In the genomic region with DNA sequence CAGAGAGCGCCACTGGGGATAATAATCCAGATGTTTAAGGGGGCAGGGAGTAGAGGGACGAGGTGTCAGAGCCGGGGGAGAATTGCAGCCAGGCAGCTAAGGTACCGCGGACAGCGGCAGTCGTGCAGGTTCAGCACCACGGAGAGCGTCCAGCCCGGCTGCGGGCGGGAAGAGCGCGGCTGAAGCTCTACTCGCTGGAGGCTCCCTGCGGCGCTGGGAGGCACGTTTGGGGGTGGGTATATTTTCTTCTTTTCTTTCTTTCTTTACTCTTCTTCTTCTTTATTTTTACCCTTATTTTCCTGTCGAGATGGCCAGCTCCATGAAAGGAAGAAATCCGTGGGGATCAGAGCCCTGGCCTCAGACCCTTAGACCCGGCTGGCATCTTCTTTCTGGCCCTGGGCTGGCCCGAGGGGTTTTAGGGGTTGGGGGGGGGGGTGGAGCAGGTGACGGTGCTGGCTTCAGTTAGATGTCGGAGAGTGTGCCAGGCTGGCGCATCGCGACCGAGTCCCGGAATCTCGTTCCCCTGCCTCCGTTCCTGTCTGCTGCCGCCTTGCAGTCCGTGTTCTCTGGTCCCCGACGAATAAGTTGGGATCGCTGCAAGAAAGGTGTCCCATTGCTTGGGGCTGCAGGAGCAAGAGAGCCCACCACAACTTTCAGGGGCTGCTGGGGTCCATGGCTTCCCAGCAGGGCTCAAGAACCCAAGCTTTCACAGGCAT, we compare ENCODE assay signal across 9 mouse cellular contexts. TPM values are rescaled to one million over a fixed set of nuclear protein-coding genes. Genes with fewer than 3 reads are reported as not detected.
A peak's percentile ranks its signal among the peaks of the same experiment; 100 is the strongest.
DNase-seq lines count a peak whose midpoint lies in the region; ATAC-seq and TF ChIP-seq lines count a peak whose summit lies in the region.
"Had no signal": no experiment of that assay in that cellular context is flagged by ENCODE, and none has a peak within 500 bp of the region (broad histone marks: within the 10 kb centered on the region; RNA-seq: fewer than 3 reads in every experiment).

A gene (minus strand): TSS at position 391 of the 716 bp plus-strand sequence.

- no peak within 1 kb of the TSS for H3K27ac ChIP-seq in embryonic facial prominence, embryonic 14.5 days (replicated peaks; ENCODE audit: low read depth, low read length)
- no peak within 1 kb of the TSS for H3K27ac ChIP-seq in heart, embryonic 13.5 days (replicated peaks)
- no peak within 1 kb of the TSS for H3K27ac ChIP-seq in lung, postnatal 0 days (ENCODE audit: low read length)

- H3K4me1 ChIP-seq in embryonic facial prominence, embryonic 14.5 days (ENCODE audit: control insufficient read depth, insufficient read depth, low read length) = no peaks in the 10 kb centered on the region
- peaks cover 4% of the 10 kb centered on the region; the same call in 1 of the 2 replicates for H3K4me1 ChIP-seq in heart, embryonic 13.5 days
- H3K4me1 ChIP-seq in lung, postnatal 0 days (ENCODE audit: insufficient read depth, low read depth, low read length) = no peaks in the 10 kb centered on the region

- peak; percentile 55; the same call in 1 of the 2 replicates for ATAC-seq in embryonic facial prominence, embryonic 14.5 days (ENCODE audit: low read depth)
- ATAC-seq in heart, embryonic 13.5 days (ENCODE audit: extremely low read depth, insufficient number of reproducible peaks, low FRiP score, low TSS enrichment) = no peak
- peak; percentile 70 for ATAC-seq in lung, postnatal 0 days

- H3K4me2 ChIP-seq in embryonic facial prominence, embryonic 14.5 days (ENCODE audit: low read depth, low read length) = peak within 1 kb of the TSS; percentile 12; the same call in 1 of the 2 replicates
- peak within 1 kb of the TSS; percentile 20 for H3K4me2 ChIP-seq in heart, embryonic 13.5 days
- H3K4me2 ChIP-seq in lung, postnatal 0 days (replicated peaks; ENCODE audit: low read depth, low read length) = no peak within 1 kb of the TSS

- peak; percentile 9; the same call in 1 of the 2 replicates for TF ChIP-seq CTCF in lung, postnatal 0 days (IDR thresholded peaks at IDR 0.05)

- H3K9me3 ChIP-seq in embryonic facial prominence, embryonic 14.5 days (ENCODE audit: control insufficient read depth, low read length) = no peaks in the 10 kb centered on the region
- no peaks in the 10 kb centered on the region for H3K9me3 ChIP-seq in heart, embryonic 13.5 days
- H3K9me3 ChIP-seq in lung, postnatal 0 days (ENCODE audit: low read length) = no peaks in the 10 kb centered on the region

- peak; percentile 22 for DNase-seq in CD4-positive helper T cell, adult 2 months (ENCODE audit: low read depth, low spot score)
- peak; percentile 75 for DNase-seq in adrenal gland, adult 2 months
- peak; percentile 74 for DNase-seq in embryonic facial prominence, embryonic 14.5 days (ENCODE audit: low spot score)
- DNase-seq in kidney, postnatal 10 days = peak; percentile 88
- DNase-seq in lung, postnatal 0 days (ENCODE audit: low spot score) = peak; percentile 74
- DNase-seq in ovary, postnatal 36 days (ENCODE audit: low spot score) = peak; percentile 80
- DNase-seq in yolk sac, embryonic 10.5 days (ENCODE audit: low spot score) = peak; percentile 67

- H3K9ac ChIP-seq in embryonic facial prominence, embryonic 14.5 days (ENCODE audit: low read depth, low read length) = no peak within 1 kb of the TSS
- no peak within 1 kb of the TSS; the same call in 1 of the 2 replicates for H3K9ac ChIP-seq in heart, embryonic 13.5 days
- H3K9ac ChIP-seq in lung, postnatal 0 days (replicated peaks; ENCODE audit: low read depth) = no peak within 1 kb of the TSS

- no peak within 1 kb of the TSS for H3K4me3 ChIP-seq in embryonic facial prominence, embryonic 14.5 days (ENCODE audit: low read depth, low read length)
- H3K4me3 ChIP-seq in heart, embryonic 13.5 days = no peak within 1 kb of the TSS
- H3K4me3 ChIP-seq in lung, postnatal 0 days (ENCODE audit: low read depth, low read length) = no peak within 1 kb of the TSS

- WGBS in embryonic facial prominence, embryonic 14.5 days = 1% methylated on average over 30 of the region's 36 CpGs
- under 1% methylated on average over 35 of the region's 36 CpGs for WGBS in heart, embryonic 13.5 days
- 4% methylated on average over 36 of the region's 36 CpGs for WGBS in lung, postnatal 0 days

- peaks cover 22% of the 10 kb centered on the region for H3K27me3 ChIP-seq in embryonic facial prominence, embryonic 14.5 days (replicated peaks; ENCODE audit: control insufficient read depth, insufficient read depth, low read length)
- peaks cover 59% of the 10 kb centered on the region for H3K27me3 ChIP-seq in heart, embryonic 13.5 days (replicated peaks)
- H3K27me3 ChIP-seq in lung, postnatal 0 days (replicated peaks; ENCODE audit: insufficient read depth, low read length) = peaks cover 4% of the 10 kb centered on the region

- TF ChIP-seq EP300 in lung, postnatal 0 days (IDR thresholded peaks at IDR 0.05) = no peak

- no peaks in the 10 kb centered on the region for H3K36me3 ChIP-seq in embryonic facial prominence, embryonic 14.5 days (ENCODE audit: control insufficient read depth, insufficient read depth, low read length)
- no peaks in the 10 kb centered on the region for H3K36me3 ChIP-seq in heart, embryonic 13.5 days
- H3K36me3 ChIP-seq in lung, postnatal 0 days (ENCODE audit: insufficient read depth, low read length) = no peaks in the 10 kb centered on the region

RNA-seq across cellular contexts. Expression of the gene that starts here (rescaled TPM):
- total RNA-seq in adrenal gland, adult 2 months (2021) = not detected
- not detected in 2 replicates for polyA plus RNA-seq in adrenal gland, adult 2 months (2012; rRNA removed)
- not detected in 2 replicates for polyA plus RNA-seq in embryonic facial prominence, embryonic 14.5 days (2014; fragmentation: Nextera tagmentation; extraction: Ambion mirVana)
- not detected in 2 replicates for polyA plus RNA-seq in heart, embryonic 13.5 days (2015; fragmentation: Nextera tagmentation; extraction: Ambion mirVana)
- not detected in 2 replicates for polyA plus RNA-seq in lung, postnatal 0 days (2015; fragmentation: Nextera tagmentation; extraction: Ambion mirVana)
- polyA plus RNA-seq: spleen, adult 2 months had no signal

Comparison
In these comparisons a context has a peak if more than half of its experiments do, and no peak if none do; other contexts are left out.
1. Peak in DNase-seq in adrenal gland, adult 2 months; RNA of the gene not detected or under 1 TPM.
2. Peak in DNase-seq, ATAC-seq and H3K4me2 ChIP-seq in embryonic facial prominence, embryonic 14.5 days; RNA of the gene not detected or under 1 TPM.
3. Peak in DNase-seq and ATAC-seq in lung, postnatal 0 days; RNA of the gene not detected or under 1 TPM.
4. DNase-seq: peak in every context shown above with its lines; median percentile 88 in kidney, postnatal 10 days; 80 in ovary, postnatal 36 days; 75 in adrenal gland, adult 2 months; 74 in embryonic facial prominence, embryonic 14.5 days; 74 in lung, postnatal 0 days; 67 in yolk sac, embryonic 10.5 days; 22 in CD4-positive helper T cell, adult 2 months.